Mouse (Mus musculus): ENCODE data around the gene Fermt1. TPM values are rescaled to one million over a fixed set of nuclear protein-coding genes. Genes with fewer than 3 reads are reported as not detected.

The Fermt1 gene
- total RNA-seq, 1 experiment = 2.7 TPM

DNA sequence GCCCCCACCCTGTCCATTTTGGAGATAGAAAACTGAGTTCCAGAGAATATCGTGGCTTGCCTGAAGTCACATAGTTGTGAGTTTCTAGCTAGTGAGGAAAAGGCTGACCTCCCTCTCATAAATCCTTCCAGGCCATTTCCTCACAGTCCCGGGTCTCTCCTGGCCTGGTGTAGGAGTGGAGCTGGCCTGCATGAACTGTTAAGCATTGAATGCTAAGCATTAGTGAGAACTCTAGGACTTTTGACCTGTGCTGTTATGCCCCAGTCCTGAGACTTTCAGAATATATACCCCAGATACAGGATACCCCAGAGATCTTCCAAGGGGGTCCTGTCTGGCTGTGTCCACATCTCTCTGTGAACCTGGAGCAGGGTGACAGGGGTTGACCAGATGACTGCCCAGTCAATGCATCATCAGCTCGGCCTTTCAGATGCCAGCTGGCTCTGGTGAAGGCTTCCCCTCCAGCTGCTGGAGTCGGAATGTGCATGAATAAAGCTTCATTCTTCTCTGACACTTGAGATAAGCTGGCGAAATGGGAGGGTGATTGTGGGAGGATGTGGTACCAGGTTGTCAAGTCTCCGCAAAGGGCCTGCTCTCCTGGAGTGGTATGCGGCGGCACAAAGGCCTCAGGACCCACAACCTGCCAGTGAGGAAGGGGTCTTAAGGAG is 61.3 kb downstream of the Fermt1 start:
- in situ Hi-C loops (cut with MboI; ENCODE audit: low sequenced_read_pairs in 2 of 2, unreplicated experiment in 2 of 2) = no loop called here
- Histone ChIP-seq H3K4me1 (ENCODE audit: control insufficient read depth in 2 of 2, insufficient read depth in 2 of 2, low read length in 2 of 2, poor library complexity in 1 of 2) (peaks cover 3 to 9% of the 10 kb centered on the region in 2 experiments; a peak in 3 of 4 replicates), H3K36me3 (ENCODE audit: control insufficient read depth, insufficient read depth, low read length, poor library complexity, severe bottlenecking) (no peaks in the 10 kb centered on the region), H3K4me3 (ENCODE audit: insufficient read depth in 1 of 2, low read depth in 1 of 2, low read length in 2 of 2, poor library complexity in 1 of 2, severe bottlenecking in 1 of 2) (no peak overlapping the region), H3K9ac (ENCODE audit: insufficient read depth, low read depth, low read length, poor library complexity, severe bottlenecking) (no peak overlapping the region), H3K27ac (ENCODE audit: insufficient read depth, low read depth, low read length, poor library complexity, severe bottlenecking) (no peak overlapping the region), H3K9me3 (ENCODE audit: control insufficient read depth, insufficient read depth, low read depth, low read length) (no peaks in the 10 kb centered on the region)
- no peak for TF ChIP-seq HCFC1 (IDR thresholded peaks at IDR 0.05; ENCODE audit: borderline replicate concordance, insufficient read depth, low read length)
- TF ChIP-seq CHD2 (IDR thresholded peaks at IDR 0.05; ENCODE audit: low read depth, low read length) = no peak
- TF ChIP-seq ZNF384 (IDR thresholded peaks at IDR 0.05; ENCODE audit: low read depth, low read length) = no peak
- TF ChIP-seq ZC3H11A (IDR thresholded peaks at IDR 0.05; ENCODE audit: borderline replicate concordance, low read depth, low read length) = no peak
- no peak for TF ChIP-seq MAFK (IDR thresholded peaks at IDR 0.05; ENCODE audit: insufficient read depth, low read depth, low read length)
- no peak for DNase-seq (ENCODE audit: low read depth, low spot score)

DNA sequence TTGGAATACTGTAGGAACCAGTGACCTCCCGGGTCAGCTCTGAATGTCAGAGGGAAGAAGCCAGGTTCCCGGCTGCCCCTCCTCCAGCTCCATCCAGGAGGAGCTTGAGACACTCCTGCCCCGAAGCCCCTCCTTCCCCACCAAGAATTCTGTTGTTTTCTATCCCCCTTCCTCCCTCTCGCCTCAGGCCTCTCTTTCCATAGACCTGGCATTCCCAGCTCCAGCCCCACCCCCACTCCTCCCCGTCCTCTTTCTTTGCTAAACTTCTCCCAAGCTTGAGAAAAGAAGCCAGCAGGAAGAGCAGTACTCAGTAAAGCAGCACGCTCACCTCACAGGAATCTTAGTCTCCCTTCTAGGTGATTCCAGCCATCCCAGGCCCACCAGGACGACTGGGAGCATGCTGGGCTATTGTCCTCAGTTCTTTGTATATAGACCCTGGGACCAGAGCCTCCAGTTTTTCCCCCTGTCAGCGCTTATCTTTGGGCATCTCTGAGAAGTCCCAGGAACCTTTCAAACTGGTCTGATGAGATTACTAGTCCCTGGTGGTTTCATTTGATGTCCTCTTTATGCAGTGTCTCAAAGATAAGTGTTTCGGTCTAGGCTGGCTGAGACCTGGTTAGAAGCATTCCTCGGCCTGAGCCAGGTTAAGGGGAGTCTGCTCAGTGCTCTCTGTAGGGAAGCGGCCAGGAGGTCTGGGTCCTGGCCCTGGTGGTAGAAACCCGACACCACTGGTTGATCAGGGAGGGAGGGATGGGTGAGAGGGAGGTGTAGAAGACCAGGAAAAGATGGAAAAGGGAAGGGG is 64.7 kb downstream of the Fermt1 start, which contains the start of gene Lrrn4:
Gene Lrrn4, minus strand, starts transcription at position 48 of the 802 bp plus-strand sequence.
- H3K9ac ChIP-seq (ENCODE audit: insufficient read depth, low read depth, low read length, poor library complexity, severe bottlenecking) = peak within 1 kb of the TSS; percentile 59; the same call in 1 of the 2 replicates

DNA sequence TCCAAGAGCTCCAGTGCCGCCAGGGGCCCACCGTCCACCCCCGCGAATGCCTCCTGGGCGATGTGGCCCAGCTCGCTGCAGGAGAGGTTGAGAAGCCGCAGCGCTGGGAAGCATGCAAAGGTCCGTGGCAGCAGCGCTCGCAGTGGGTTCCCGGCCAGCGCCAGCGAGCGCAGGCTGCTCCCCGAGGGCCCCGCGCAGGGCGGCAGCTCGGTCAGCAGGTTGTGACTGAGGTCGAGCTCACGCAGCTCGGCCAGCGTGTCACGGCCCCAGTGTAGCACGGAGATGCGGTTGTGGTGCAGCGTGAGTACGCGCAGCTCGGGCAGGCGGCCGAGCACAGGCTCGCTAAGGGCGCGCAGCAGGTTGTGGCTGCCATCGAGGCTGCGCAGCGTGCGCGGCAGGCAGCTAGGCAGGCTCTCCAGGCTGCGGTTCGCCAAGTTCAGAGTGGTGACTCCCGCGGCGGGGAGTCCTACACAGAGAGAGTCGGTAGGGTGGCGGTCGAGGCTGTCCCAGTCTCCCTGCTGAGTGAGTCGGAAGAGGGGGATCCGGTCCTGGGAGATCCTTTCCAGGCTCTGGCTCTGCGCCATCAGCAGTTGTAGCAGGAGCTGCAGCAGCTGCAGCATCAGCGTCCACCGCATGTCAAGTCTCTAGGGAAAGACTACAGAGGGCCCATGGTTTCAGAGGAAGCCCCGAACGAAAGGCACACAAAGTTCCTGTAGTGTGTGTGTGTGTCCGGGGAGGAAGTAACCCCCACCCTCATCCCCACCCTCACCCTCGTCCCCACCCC is 66.3 kb downstream of the Fermt1 start:
- peak; percentile 26 for DNase-seq (ENCODE audit: low read depth, low spot score)

More for the DNA sequence above, 64.7 kb downstream of the Fermt1 start, which contains the start of gene Lrrn4:
- H3K27ac ChIP-seq (ENCODE audit: insufficient read depth, low read depth, low read length, poor library complexity, severe bottlenecking) = peak within 1 kb of the TSS; percentile 78
- no peaks in the 10 kb centered on the region for H3K9me3 ChIP-seq (ENCODE audit: control insufficient read depth, insufficient read depth, low read depth, low read length)
- H3K4me1 ChIP-seq (ENCODE audit: control insufficient read depth in 2 of 2, insufficient read depth in 2 of 2, low read length in 2 of 2, poor library complexity in 1 of 2) = peaks cover 7 to 13% of the 10 kb centered on the region in 2 experiments
- peak; percentile 91 for DNase-seq (ENCODE audit: low read depth, low spot score)
- TF ChIP-seq CHD2 (IDR thresholded peaks at IDR 0.05; ENCODE audit: low read depth, low read length) (peak; percentile 38; the same call in 1 of the 2 replicates), HCFC1 (IDR thresholded peaks at IDR 0.05; ENCODE audit: borderline replicate concordance, insufficient read depth, low read length) (no peak)
- H3K4me3 ChIP-seq (ENCODE audit: insufficient read depth in 1 of 2, low read depth in 1 of 2, low read length in 2 of 2, poor library complexity in 1 of 2, severe bottlenecking in 1 of 2) = peak within 1 kb of the TSS; percentile 70 to 74
- in situ Hi-C loops (cut with MboI; ENCODE audit: low sequenced_read_pairs in 2 of 2, unreplicated experiment in 2 of 2) = no loop called here
- peaks cover 8% of the 10 kb centered on the region; the same call in 1 of the 2 replicates for H3K36me3 ChIP-seq (ENCODE audit: control insufficient read depth, insufficient read depth, low read length, poor library complexity, severe bottlenecking)

DNA sequence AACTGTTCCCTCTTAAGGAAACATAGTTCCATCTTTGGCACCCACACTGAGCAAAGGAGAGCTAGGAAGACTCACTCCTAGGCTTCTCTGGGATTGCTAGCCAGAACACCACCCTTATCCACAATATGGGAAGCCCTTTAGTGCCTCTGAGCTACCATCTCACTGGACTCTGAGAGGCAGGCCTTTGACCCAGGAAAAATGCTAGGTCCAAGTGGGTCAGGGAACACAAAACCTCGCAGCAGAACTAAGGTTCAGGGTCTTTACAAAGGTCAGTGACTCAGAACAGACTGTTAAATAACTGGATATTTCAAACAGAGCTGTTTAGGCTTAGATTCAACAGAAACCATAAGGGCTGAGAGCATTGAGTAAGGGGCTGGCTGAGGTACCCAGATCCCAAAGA is 68.7 kb downstream of the Fermt1 start:
- in situ Hi-C loops (cut with MboI; ENCODE audit: low sequenced_read_pairs in 2 of 2, unreplicated experiment in 2 of 2) = no loop called here
- Histone ChIP-seq H3K27ac (ENCODE audit: insufficient read depth, low read depth, low read length, poor library complexity, severe bottlenecking) (no peak overlapping the region), H3K4me1 (ENCODE audit: control insufficient read depth in 2 of 2, insufficient read depth in 2 of 2, low read length in 2 of 2, poor library complexity in 1 of 2) (peaks cover 7 to 11% of the 10 kb centered on the region in 2 experiments), H3K4me3 (ENCODE audit: insufficient read depth in 1 of 2, low read depth in 1 of 2, low read length in 2 of 2, poor library complexity in 1 of 2, severe bottlenecking in 1 of 2) (no peak overlapping the region), H3K36me3 (ENCODE audit: control insufficient read depth, insufficient read depth, low read length, poor library complexity, severe bottlenecking) (peaks cover 12% of the 10 kb centered on the region; the same call in 1 of the 2 replicates), H3K9ac (ENCODE audit: insufficient read depth, low read depth, low read length, poor library complexity, severe bottlenecking) (no peak overlapping the region), H3K9me3 (ENCODE audit: control insufficient read depth, insufficient read depth, low read depth, low read length) (no peaks in the 10 kb centered on the region)
- no peak for DNase-seq (ENCODE audit: low read depth, low spot score)
- TF ChIP-seq ZNF384 (IDR thresholded peaks at IDR 0.05; ENCODE audit: low read depth, low read length) = no peak
- no peak for TF ChIP-seq HCFC1 (IDR thresholded peaks at IDR 0.05; ENCODE audit: borderline replicate concordance, insufficient read depth, low read length)
- no peak for TF ChIP-seq ZC3H11A (IDR thresholded peaks at IDR 0.05; ENCODE audit: borderline replicate concordance, low read depth, low read length)
- no peak for TF ChIP-seq CHD2 (IDR thresholded peaks at IDR 0.05; ENCODE audit: low read depth, low read length)
- TF ChIP-seq MAFK (IDR thresholded peaks at IDR 0.05; ENCODE audit: insufficient read depth, low read depth, low read length) = no peak

More for the DNA sequence above, 66.3 kb downstream of the Fermt1 start:
- TF ChIP-seq HCFC1 (IDR thresholded peaks at IDR 0.05; ENCODE audit: borderline replicate concordance, insufficient read depth, low read length) = no peak
- TF ChIP-seq MAFK (IDR thresholded peaks at IDR 0.05; ENCODE audit: insufficient read depth, low read depth, low read length) = no peak
- no peak for TF ChIP-seq CHD2 (IDR thresholded peaks at IDR 0.05; ENCODE audit: low read depth, low read length)
- no peak for TF ChIP-seq ZC3H11A (IDR thresholded peaks at IDR 0.05; ENCODE audit: borderline replicate concordance, low read depth, low read length)
- TF ChIP-seq ZNF384 (IDR thresholded peaks at IDR 0.05; ENCODE audit: low read depth, low read length) = no peak
- Histone ChIP-seq H3K9me3 (ENCODE audit: control insufficient read depth, insufficient read depth, low read depth, low read length) (no peaks in the 10 kb centered on the region), H3K36me3 (ENCODE audit: control insufficient read depth, insufficient read depth, low read length, poor library complexity, severe bottlenecking) (peaks cover 12% of the 10 kb centered on the region; the same call in 1 of the 2 replicates), H3K9ac (ENCODE audit: insufficient read depth, low read depth, low read length, poor library complexity, severe bottlenecking) (peak overlapping the region; percentile 59), H3K4me3 (ENCODE audit: insufficient read depth in 1 of 2, low read depth in 1 of 2, low read length in 2 of 2, poor library complexity in 1 of 2, severe bottlenecking in 1 of 2) (peak overlapping the region; percentile 70 to 74), H3K27ac (ENCODE audit: insufficient read depth, low read depth, low read length, poor library complexity, severe bottlenecking) (no peak overlapping the region), H3K4me1 (ENCODE audit: control insufficient read depth in 2 of 2, insufficient read depth in 2 of 2, low read length in 2 of 2, poor library complexity in 1 of 2) (peaks cover 7 to 13% of the 10 kb centered on the region in 2 experiments)
- in situ Hi-C loops (cut with MboI; ENCODE audit: low sequenced_read_pairs in 2 of 2, unreplicated experiment in 2 of 2) = no loop called here

All from ES-E14 (cell line).